Mouse (Mus musculus) c-Kit-negative CD71-positive TER-119-positive erythroid progenitor cells, embryonic 14.5 days (primary cell): Measurements from ENCODE around the gene Mfap4.

Experiments used
- DNase-seq: peaks from one replicate; pipeline ENCODE4 v3.0.0-alpha.2; 2013; ENCODE audit warnings: low read depth, low spot score

Mfap4 gene

GRCm38 (mm10) chr11:61484613-61485540, at the start of gene Mfap4:
Gene Mfap4, plus strand, starts transcription at chr11:61485431.
- DNase-seq: no peak

GRCm38 (mm10) chr11:61436298-61436697, 48.9 kb upstream of the Mfap4 start:
- no peak for DNase-seq

- DNase-seq: no peak
These were observed 46.1 kb upstream of the Mfap4 start for GRCm38 (mm10) chr11:61439170-61439569.

GRCm38 (mm10) chr11:61440416-61440815, 44.8 kb upstream of the Mfap4 start:
- DNase-seq: no peak

GRCm38 (mm10) chr11:61441670-61442069, 43.6 kb upstream of the Mfap4 start:
- no peak for DNase-seq

GRCm38 (mm10) chr11:61443807-61444206, 41.4 kb upstream of the Mfap4 start:
- no peak for DNase-seq

- DNase-seq: no peak
These were observed 37.9 kb upstream of the Mfap4 start for GRCm38 (mm10) chr11:61447296-61447695.

GRCm38 (mm10) chr11:61448041-61448440, 37.2 kb upstream of the Mfap4 start:
- DNase-seq: no peak

GRCm38 (mm10) chr11:61448599-61449225, 36.5 kb upstream of the Mfap4 start:
- no peak for DNase-seq

GRCm38 (mm10) chr11:61449499-61450292, 35.5 kb upstream of the Mfap4 start:
- no peak for DNase-seq

- DNase-seq: no peak
These were observed 21.2 kb upstream of the Mfap4 start for GRCm38 (mm10) chr11:61464071-61464470.

GRCm38 (mm10) chr11:61465422-61465821, 19.8 kb upstream of the Mfap4 start:
- no peak for DNase-seq

- no peak for DNase-seq
These were observed 16.7 kb upstream of the Mfap4 start for GRCm38 (mm10) chr11:61468534-61468933.

GRCm38 (mm10) chr11:61469317-61469917, 15.8 kb upstream of the Mfap4 start:
- no peak for DNase-seq

- no peak for DNase-seq
These were observed 14.4 kb upstream of the Mfap4 start for GRCm38 (mm10) chr11:61470880-61471279.

- no peak for DNase-seq
These were observed 11.6 kb upstream of the Mfap4 start for GRCm38 (mm10) chr11:61473630-61474029.

GRCm38 (mm10) chr11:61476786-61477382, 8.3 kb upstream of the Mfap4 start:
- no peak for DNase-seq

- DNase-seq: no peak
These were observed 7.4 kb upstream of the Mfap4 start for GRCm38 (mm10) chr11:61477566-61478508.

GRCm38 (mm10) chr11:61478788-61479187, 6.4 kb upstream of the Mfap4 start:
- no peak for DNase-seq
